Mouse (Mus musculus) heart, embryonic 12.5 days (tissue): ENCODE data around the gene Zmynd19. TPM values are rescaled to one million over a fixed set of nuclear protein-coding genes. Genes with fewer than 3 reads are reported as not detected.

Source experiments
- ATAC-seq: fragments of 200-750 bp; cut with Nextera tagmentation; 2 replicates; pipeline ENCODE4 v1.8.0; 2017; ENCODE audit warnings: moderate TSS enrichment, moderate library complexity; ENCODE audit not compliant: insufficient number of reproducible peaks, low FRiP score
- H3K27ac ChIP-seq: fragments of 300-500 bp; sonication (generic); 2 replicates; pipeline ENCODE4 v1.5.1; 2016; ENCODE audit warnings: mild to moderate bottlenecking, moderate library complexity; ENCODE audit not compliant: poor library complexity, severe bottlenecking
- H3K27me3 ChIP-seq: fragments of 300-500 bp; sonication (generic); replicated peaks from 2 replicates; pipeline ENCODE4 v1.6.1; 2016; ENCODE audit warnings: mild to moderate bottlenecking, moderate library complexity
- H3K36me3 ChIP-seq: fragments of 300-500 bp; sonication (generic); 2 replicates; pipeline ENCODE4 v1.6.1; 2016; ENCODE audit warnings: mild to moderate bottlenecking, moderate library complexity
- H3K4me1 ChIP-seq: fragments of 300-500 bp; sonication (generic); replicated peaks from 2 replicates; pipeline ENCODE4 v1.6.1; 2016; ENCODE audit warnings: mild to moderate bottlenecking
- H3K4me2 ChIP-seq: fragments of 300-500 bp; sonication (generic); 2 replicates; pipeline ENCODE4 v1.6.1; 2016; ENCODE audit warnings: mild to moderate bottlenecking, moderate library complexity
- H3K4me3 ChIP-seq: fragments of 300-500 bp; sonication (generic); 2 replicates; pipeline ENCODE4 v1.5.1; 2016; ENCODE audit warnings: mild to moderate bottlenecking
- H3K9ac ChIP-seq: fragments of 300-500 bp; sonication (generic); 2 replicates; pipeline ENCODE4 v1.6.1; 2016; ENCODE audit warnings: mild to moderate bottlenecking, moderate library complexity
- H3K9me3 ChIP-seq: fragments of 300-500 bp; sonication (generic); replicated peaks from 2 replicates; pipeline ENCODE4 v1.6.1; 2016; ENCODE audit warnings: mild to moderate bottlenecking, moderate library complexity
- WGBS: fragments of 180-500 bp; shearing (Covaris S2); methylation state at CpG from one replicate; pipeline ENCODE4 v1.1.7; 2016; 5-methylcytosine and 5-hydroxymethylcytosine counted together
- polyA plus RNA-seq: library from polyadenylated mRNA; unstranded; fragments of >200 nt; fragmentation: Nextera tagmentation; extraction: Ambion mirVana; gene quantifications from 2 replicates; pipeline ENCODE4 v1.2.1, GENCODE M21; 2016

Gene Zmynd19
- polyA plus RNA-seq, result 12.5 and 13.0 TPM in 2 replicates

DNA sequence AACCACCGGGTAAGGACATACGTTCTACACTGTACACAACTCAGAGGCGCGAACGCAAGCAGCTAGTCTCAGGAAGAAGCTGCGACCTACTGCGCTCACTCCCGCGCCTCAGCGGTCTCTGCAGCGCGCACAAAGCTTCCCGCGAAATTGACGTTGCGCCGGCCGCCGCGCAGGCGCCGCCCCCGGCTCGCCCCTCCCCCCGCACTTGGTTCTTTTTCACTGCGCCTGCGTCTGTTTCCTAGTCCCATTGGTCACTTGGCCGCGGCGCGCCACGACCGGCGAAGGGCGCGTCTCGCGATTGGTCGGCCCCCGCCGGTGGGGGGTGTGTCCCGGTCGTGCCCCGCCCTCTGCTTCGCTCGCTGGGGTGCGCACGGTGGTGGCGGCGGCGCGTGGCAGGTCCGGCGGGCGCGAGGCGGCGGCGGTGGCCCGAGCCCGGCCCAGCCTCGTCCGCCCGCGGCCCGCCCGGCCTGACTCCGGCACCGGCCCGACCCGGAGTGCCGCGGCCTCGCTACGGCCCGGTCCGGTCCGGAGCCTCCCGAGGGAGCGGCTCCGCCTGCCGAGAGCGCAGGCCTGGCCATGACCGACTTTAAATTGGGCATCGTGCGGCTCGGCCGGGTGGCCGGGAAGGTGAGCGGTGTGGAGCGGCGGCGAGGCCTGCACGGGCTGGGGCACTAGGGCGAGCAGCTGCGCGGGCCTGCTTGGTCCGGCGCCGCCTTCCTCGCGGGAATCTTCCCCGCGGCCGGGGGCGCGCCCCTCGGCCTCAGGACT lies at the start of gene Zmynd19:
Gene Zmynd19 (plus strand): TSS at position 372 of the 768 bp plus-strand sequence.
- under 1% methylated on average over 104 of the region's 108 CpGs for WGBS
- Histone ChIP-seq H3K36me3 (peaks cover 30% of the 10 kb centered on the region), H3K27me3 (peaks cover 4% of the 10 kb centered on the region), H3K9me3 (no peaks in the 10 kb centered on the region), H3K4me3 (peak within 1 kb of the TSS; percentile 92), H3K4me1 (peaks cover 15% of the 10 kb centered on the region), H3K27ac (no peak within 1 kb of the TSS), H3K9ac (peak within 1 kb of the TSS; percentile 95), H3K4me2 (peak within 1 kb of the TSS; percentile 94)
- ATAC-seq, result peak; percentile 100

DNA sequence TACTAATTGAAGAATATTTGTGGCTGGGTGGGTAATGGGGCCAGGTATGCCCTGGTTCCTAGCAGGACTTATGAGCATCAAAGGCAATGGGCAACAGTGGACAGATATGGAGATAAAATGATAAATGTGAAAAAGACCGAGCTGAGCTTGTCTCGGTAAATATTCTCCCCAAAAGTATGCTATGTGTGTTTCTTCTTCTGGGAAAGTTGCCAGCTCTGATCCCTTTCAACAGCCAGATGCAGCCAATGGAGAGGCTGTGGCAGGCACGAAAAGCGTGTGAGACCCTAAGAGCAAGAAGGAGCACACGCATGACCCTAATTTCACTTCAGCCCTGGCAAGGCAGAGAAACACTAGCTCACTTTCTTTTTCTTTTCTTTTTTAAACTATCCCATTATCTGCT lies 48.5 kb upstream of the Zmynd19 start:
- WGBS, result 59% methylated on average over 5 of the region's 5 CpGs
- ATAC-seq, result no peak
- Histone ChIP-seq H3K27me3 (no peaks in the 10 kb centered on the region), H3K4me1 (peaks cover 31% of the 10 kb centered on the region), H3K36me3 (no peaks in the 10 kb centered on the region), H3K9ac (no peak overlapping the region), H3K27ac (no peak overlapping the region), H3K9me3 (no peaks in the 10 kb centered on the region), H3K4me2 (no peak overlapping the region), H3K4me3 (no peak overlapping the region)

DNA sequence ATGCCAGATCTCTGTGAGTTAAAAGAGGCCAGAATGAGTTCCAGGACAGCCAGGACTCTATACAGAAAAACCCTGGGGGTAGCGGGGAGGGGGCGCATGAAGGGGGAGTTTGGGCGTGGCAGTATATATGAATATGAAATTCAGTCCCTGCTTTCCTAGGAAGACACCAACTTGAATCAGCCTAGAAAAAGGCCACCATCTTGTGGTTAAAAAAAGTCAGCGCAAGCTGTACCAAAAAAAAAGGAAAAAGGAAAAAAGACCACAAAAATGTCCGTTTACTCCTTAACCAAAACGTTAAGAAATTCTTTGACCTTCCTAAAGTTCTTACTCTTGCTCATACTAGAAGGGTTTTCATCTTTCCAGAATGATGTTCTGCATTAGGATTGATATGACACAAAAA lies 46.6 kb upstream of the Zmynd19 start:
- no peak overlapping the region for H3K9ac ChIP-seq
- H3K4me3 ChIP-seq, result no peak overlapping the region
- H3K9me3 ChIP-seq, result no peaks in the 10 kb centered on the region
- no peak for ATAC-seq
- WGBS, result 88% methylated on average over 6 of the region's 6 CpGs
- no peaks in the 10 kb centered on the region for H3K27me3 ChIP-seq
- no peak overlapping the region for H3K27ac ChIP-seq
- H3K4me2 ChIP-seq, result no peak overlapping the region
- H3K4me1 ChIP-seq, result peaks cover 35% of the 10 kb centered on the region
- no peaks in the 10 kb centered on the region for H3K36me3 ChIP-seq

DNA sequence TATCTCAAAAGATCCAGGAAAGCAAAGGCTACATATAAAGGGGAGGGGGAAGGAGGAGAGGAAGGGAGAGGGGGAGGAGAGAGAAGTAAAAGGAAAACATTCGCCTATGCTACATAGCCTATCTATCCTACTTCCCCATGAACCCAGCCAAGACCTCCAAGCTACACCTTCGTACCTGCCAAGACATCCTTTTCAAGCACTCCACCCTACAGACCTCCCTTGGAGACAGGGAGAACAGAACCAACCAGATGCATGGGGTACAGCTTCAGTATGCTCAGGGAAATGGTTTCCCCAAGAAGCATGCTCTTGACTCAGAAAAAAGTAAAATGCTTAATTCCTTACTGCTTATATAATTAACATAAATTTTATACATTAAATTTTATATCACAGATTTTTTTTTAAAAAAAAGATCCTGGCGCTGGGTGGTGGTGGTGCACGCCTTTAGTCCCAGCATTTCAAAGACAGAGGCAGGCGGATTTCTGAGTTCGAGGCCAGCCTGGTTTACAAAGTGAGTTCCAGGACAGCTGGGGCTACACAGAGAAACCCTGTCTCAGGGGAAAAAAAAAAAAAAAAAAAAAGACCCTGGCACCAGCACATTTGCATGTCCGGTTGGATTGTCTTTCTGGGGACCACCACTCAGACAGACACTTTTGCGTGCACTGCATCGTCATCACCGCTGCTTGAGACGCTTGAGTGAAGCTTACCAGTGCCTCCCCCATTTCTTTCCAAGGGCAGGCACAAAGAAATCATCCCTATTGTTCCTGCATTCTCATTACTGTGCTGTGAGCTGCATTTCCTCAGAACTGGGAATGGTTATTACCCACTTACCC lies 44.6 kb upstream of the Zmynd19 start:
- no peak overlapping the region for H3K4me2 ChIP-seq
- H3K9me3 ChIP-seq, result no peaks in the 10 kb centered on the region
- no peak for ATAC-seq
- 75% methylated on average over 11 of the region's 11 CpGs for WGBS
- H3K27me3 ChIP-seq, result no peaks in the 10 kb centered on the region
- H3K9ac ChIP-seq, result no peak overlapping the region
- peaks cover 35% of the 10 kb centered on the region for H3K4me1 ChIP-seq
- H3K36me3 ChIP-seq, result no peaks in the 10 kb centered on the region
- no peak overlapping the region for H3K4me3 ChIP-seq
- peak overlapping the region; percentile 36 for H3K27ac ChIP-seq

DNA sequence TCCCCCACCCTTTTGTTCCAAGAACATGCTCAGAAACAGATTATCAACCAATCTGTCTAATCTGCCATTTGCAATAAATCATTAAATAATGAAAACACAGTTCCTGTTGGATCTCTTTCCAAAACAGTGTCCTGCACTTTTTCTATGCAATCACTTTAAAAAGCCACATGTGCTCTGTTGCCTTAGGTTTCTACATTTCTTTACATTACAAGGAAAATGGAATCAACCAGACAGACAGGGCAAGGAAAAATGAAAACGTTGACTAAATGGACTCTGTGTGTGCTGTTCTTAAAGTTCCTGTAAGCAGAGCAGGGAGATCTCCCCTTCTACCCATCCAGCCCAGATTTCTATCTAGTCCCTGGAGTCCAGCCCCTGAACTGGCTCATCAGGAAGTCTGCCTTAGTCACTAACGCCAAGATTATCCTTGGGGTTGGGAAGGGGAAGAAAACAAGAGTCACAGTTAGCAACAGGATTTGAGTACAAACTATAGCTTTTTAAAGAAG lies 43.9 kb upstream of the Zmynd19 start:
- 0 out of 2 replicates have a peak, but pooled peaks cover 3% of the 10 kb centered on the region for H3K36me3 ChIP-seq
- ATAC-seq, result no peak
- no peaks in the 10 kb centered on the region for H3K9me3 ChIP-seq
- H3K27ac ChIP-seq, result peak overlapping the region; percentile 36
- WGBS, result 24% methylated on average over 2 of the region's 2 CpGs
- no peak overlapping the region for H3K9ac ChIP-seq
- H3K4me3 ChIP-seq, result no peak overlapping the region
- H3K27me3 ChIP-seq, result no peaks in the 10 kb centered on the region
- peaks cover 34% of the 10 kb centered on the region for H3K4me1 ChIP-seq
- H3K4me2 ChIP-seq, result no peak overlapping the region

DNA sequence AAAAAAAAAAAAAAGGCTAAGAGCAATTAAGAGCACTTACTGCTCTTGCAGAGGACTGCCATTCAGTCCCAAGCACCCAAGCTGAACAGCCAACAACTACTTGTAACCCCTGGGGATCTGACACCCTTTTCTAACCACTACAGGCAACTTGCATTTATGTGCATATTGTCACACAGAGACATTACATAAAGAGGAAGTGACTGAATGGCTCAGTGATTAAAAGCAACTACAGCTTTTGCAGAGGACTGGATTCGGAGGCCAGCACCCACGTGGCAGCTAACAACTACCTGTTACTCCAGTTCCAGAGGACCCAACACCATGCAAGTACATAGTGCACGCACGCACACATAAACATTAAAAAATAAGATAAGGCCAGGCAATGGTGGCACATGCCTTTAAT lies 39.1 kb upstream of the Zmynd19 start:
- no peak overlapping the region for H3K9ac ChIP-seq
- H3K27me3 ChIP-seq, result no peaks in the 10 kb centered on the region
- H3K27ac ChIP-seq, result no peak overlapping the region
- H3K4me2 ChIP-seq, result no peak overlapping the region
- H3K4me3 ChIP-seq, result no peak overlapping the region
- peaks cover 8% of the 10 kb centered on the region; the same call in 1 of the 2 replicates for H3K36me3 ChIP-seq
- 89% methylated on average over 4 of the region's 4 CpGs for WGBS
- H3K9me3 ChIP-seq, result no peaks in the 10 kb centered on the region
- peaks cover 13% of the 10 kb centered on the region for H3K4me1 ChIP-seq
- ATAC-seq, result no peak

DNA sequence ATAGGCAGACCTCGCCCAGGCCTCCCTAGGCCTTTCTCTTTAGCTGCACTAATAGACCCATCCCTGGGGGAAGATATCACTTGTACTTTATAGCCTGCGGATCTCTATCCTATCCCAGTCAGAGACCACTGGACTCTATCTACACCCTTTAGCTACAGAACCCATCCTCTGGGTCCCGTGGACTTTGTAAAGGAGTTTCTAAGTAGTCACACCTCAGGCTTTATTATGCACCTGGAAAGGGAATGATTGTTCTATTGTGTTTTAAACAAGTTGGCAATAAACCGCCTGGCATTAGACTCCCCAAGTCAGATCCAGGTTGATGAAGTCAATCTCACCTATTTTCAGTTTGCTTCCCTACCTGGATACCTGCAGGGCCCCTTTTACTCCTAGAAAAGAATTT lies 37.4 kb upstream of the Zmynd19 start:
- Histone ChIP-seq H3K27ac (no peak overlapping the region), H3K4me1 (0 out of 2 replicates have a peak, but pooled peaks cover 3% of the 10 kb centered on the region), H3K36me3 (peaks cover 8% of the 10 kb centered on the region; the same call in 1 of the 2 replicates), H3K4me3 (no peak overlapping the region), H3K9ac (no peak overlapping the region), H3K27me3 (no peaks in the 10 kb centered on the region), H3K4me2 (no peak overlapping the region), H3K9me3 (no peaks in the 10 kb centered on the region)
- no peak for ATAC-seq
- WGBS, result 94% methylated on average over 4 of the region's 4 CpGs

DNA sequence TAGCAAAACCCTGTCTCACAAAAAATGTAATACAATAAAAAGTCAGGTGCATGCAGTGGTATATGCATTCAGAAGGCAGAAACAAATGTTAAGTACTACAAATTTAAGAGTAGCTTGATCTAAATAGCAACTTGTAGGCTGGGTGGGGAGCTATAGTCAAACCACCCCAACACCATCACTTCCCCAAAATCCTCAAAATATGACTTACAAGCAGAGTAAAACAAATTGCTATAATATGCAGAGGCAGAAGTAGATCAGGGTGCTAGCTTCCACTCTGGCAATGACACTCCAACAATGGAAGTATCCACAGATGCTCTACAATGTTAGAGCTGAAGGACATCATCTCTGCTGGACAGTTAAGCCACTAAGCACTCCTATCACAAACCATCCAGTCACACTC lies 37.0 kb upstream of the Zmynd19 start:
- Histone ChIP-seq H3K27ac (no peak overlapping the region), H3K36me3 (peaks cover 8% of the 10 kb centered on the region; the same call in 1 of the 2 replicates), H3K9ac (no peak overlapping the region), H3K9me3 (no peaks in the 10 kb centered on the region), H3K4me1 (peaks cover 5% of the 10 kb centered on the region), H3K4me3 (no peak overlapping the region), H3K27me3 (no peaks in the 10 kb centered on the region), H3K4me2 (no peak overlapping the region)
- ATAC-seq, result no peak

DNA sequence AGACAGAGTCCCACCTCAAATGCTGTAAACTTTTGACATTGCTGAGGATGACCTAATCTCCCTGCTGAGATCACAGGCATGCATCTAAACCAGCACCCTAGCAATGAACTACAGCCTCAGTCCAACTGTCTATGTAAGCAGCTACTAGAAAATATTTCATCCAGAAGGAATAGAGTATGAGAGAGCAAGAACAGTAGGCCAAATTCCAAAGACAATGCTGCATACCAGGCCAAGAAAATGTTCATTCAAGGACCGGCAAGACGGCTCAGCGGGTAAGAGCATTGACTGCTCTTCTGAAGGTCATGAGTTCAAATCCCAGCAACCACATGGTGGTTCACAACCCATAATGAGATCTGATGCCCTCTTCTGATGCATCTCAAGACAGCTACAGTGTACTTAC lies 34.8 kb upstream of the Zmynd19 start:
- no peak for ATAC-seq

DNA sequence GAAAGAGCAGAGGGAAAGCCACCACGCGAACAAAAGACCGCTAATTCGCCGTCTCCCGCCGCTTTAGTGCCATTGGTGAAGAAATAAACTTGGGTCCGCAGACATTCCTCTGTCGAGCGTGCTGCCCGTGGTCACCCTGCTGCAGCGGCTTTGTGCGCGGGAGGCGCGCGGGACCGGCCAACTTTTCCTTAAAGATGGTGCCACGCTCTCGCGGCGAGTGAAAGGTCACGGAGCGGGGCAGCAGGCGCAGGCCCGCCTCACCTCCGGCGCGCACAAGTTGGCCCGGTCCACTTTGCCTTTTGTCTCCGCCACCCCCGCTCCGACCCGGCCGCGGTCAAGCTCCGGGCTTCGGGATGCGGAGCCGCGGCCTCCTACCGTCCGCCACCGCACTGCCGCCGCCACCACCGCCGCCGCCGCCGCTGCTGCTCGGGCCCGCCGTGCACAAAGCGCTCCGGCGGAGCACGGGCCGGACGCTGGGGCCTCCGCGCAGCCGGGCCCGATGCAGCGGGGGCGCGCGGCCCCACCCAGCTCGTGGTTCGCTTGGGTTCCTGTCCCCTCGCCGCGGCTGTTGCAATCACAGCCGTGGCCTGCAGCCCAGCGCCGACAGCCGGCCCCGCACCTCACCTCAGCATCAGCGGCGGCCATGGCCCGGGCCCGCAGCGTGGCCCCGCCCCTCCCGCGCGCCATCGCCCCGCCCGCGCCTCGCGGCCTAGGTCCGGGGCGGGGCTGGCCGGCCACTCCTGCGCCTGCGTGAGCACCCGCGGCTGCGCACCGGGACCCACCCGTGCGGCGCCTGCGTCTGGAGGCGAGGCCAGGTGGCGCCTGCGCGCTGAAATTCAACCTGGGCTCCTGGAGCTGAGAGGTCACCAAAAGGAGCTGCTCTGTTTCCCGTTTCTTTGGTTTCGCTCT lies 30.4 kb upstream of the Zmynd19 start, which contains the start of gene Ehmt1:
Gene Ehmt1 (minus strand): TSS at position 685 of the 909 bp plus-strand sequence.
- ATAC-seq, result peak; percentile 99
- H3K4me3 ChIP-seq, result peak within 1 kb of the TSS; percentile 85
- peak within 1 kb of the TSS; percentile 96 for H3K9ac ChIP-seq
- under 1% methylated on average over 93 of the region's 112 CpGs for WGBS
- no peaks in the 10 kb centered on the region for H3K36me3 ChIP-seq
- H3K4me2 ChIP-seq, result peak within 1 kb of the TSS; percentile 67
- peaks cover 11% of the 10 kb centered on the region for H3K4me1 ChIP-seq
- no peaks in the 10 kb centered on the region for H3K9me3 ChIP-seq
- peak within 1 kb of the TSS; percentile 90 for H3K27ac ChIP-seq
- H3K27me3 ChIP-seq, result no peaks in the 10 kb centered on the region

More for the DNA sequence above, 34.8 kb upstream of the Zmynd19 start:
- Histone ChIP-seq H3K27me3 (no peaks in the 10 kb centered on the region), H3K4me3 (no peak overlapping the region), H3K4me2 (no peak overlapping the region), H3K4me1 (peaks cover 11% of the 10 kb centered on the region), H3K36me3 (peaks cover 8% of the 10 kb centered on the region; the same call in 1 of the 2 replicates), H3K9me3 (no peaks in the 10 kb centered on the region), H3K27ac (no peak overlapping the region), H3K9ac (no peak overlapping the region)
- WGBS, result 84% methylated on average over 3 of the region's 3 CpGs
